Mouse (Mus musculus) CH12.LX (cell line): ENCODE measurements around the gene Cdca7. TPM values are rescaled to one million over a fixed set of nuclear protein-coding genes. Genes with fewer than 3 reads are reported as not detected.

Experiments
- DNase-seq: peaks from one replicate; pipeline ENCODE4 v3.0.0-alpha.2; 2013; ENCODE audit errors: extremely low read depth
- H3K27ac ChIP-seq: 2 replicates; pipeline ENCODE4 v1.5.1; 2012; ENCODE audit warnings: low read depth, mild to moderate bottlenecking, control low read depth, moderate library complexity; ENCODE audit not compliant: insufficient read depth
- H3K27me3 ChIP-seq: replicated peaks from 2 replicates; pipeline ENCODE3; 2012; ENCODE audit warnings: inconsistent platforms
- H3K36me3 ChIP-seq, 2 experiments: replicated peaks in 1 of 2; 2 replicates each; pipeline versions ENCODE3 to v1.6.1; 2012; ENCODE audit warnings: inconsistent platforms in 1 of 2, low read length in 1 of 2, mild to moderate bottlenecking in 1 of 2, mixed read lengths in 1 of 2, moderate library complexity in 1 of 2; ENCODE audit not compliant: control insufficient read depth in 1 of 2, insufficient read depth in 1 of 2
- H3K4me1 ChIP-seq, 2 experiments: 2 replicates each; pipeline ENCODE4 v1.6.1; 2012; ENCODE audit warnings: inconsistent platforms in 1 of 2, moderate library complexity in 1 of 2; ENCODE audit not compliant: insufficient read depth in 2 of 2, control insufficient read depth in 1 of 2
- H3K4me2 ChIP-seq: 2 replicates; pipeline ENCODE4 v1.6.1; 2012; ENCODE audit warnings: low read depth, mild to moderate bottlenecking, control low read depth; ENCODE audit not compliant: poor library complexity, insufficient read depth, severe bottlenecking
- H3K4me3 ChIP-seq, 3 experiments: fragments of 150-350 bp in 1 of 3; sonication (generic) in 1 of 3; replicated peaks in 1 of 3; 2 replicates each; pipeline versions ENCODE3 to v1.5.1; 2011 to 2012; ENCODE audit warnings: low read depth in 2 of 3, low read length in 2 of 3, mild to moderate bottlenecking in 2 of 3, moderate library complexity in 2 of 3, control low read depth in 1 of 3, improper control_type of control experiment in 1 of 3, inconsistent platforms in 1 of 3, mixed read lengths in 1 of 3; ENCODE audit not compliant: poor library complexity in 1 of 3
- H3K79me2 ChIP-seq: replicated peaks from 2 replicates; pipeline ENCODE4 v1.6.1; 2012; ENCODE audit warnings: mild to moderate bottlenecking, moderate library complexity; ENCODE audit not compliant: control insufficient read depth, poor library complexity, insufficient read depth, severe bottlenecking; ENCODE audit errors: extremely low read depth
- H3K9ac ChIP-seq: 2 replicates; pipeline ENCODE4 v1.6.1; 2012; ENCODE audit warnings: low read depth, mild to moderate bottlenecking, control low read depth, moderate library complexity; ENCODE audit not compliant: insufficient read depth
- H3K9me3 ChIP-seq: replicated peaks from 2 replicates; pipeline ENCODE3; 2012; ENCODE audit warnings: low read length, inconsistent platforms, mixed read lengths
- BHLHE40 ChIP-seq: IDR thresholded peaks from 2 replicates; pipeline ENCODE4 v1.6.1; 2011; ENCODE audit warnings: mild to moderate bottlenecking, low read depth, low read length, improper control_type of control experiment
- CTCF ChIP-seq, 2 experiments: IDR thresholded peaks in 1 of 2; conservative IDR thresholded peaks in 1 of 2; 2 replicates each; pipeline ENCODE4 v1.5.1; 2011 to 2012; ENCODE audit warnings: low read depth in 2 of 2, low read length in 2 of 2, improper control_type of control experiment in 1 of 2, inconsistent platforms in 1 of 2, mild to moderate bottlenecking in 1 of 2, moderate library complexity in 1 of 2
- EP300 ChIP-seq: IDR thresholded peaks from 2 replicates; pipeline ENCODE4 v1.6.1; 2011; ENCODE audit warnings: low read length, improper control_type of control experiment
- ETS1 ChIP-seq: conservative IDR thresholded peaks from 2 replicates; pipeline ENCODE4 v1.6.1; 2012; ENCODE audit warnings: low read depth, mild to moderate bottlenecking, inconsistent platforms, low read length, improper control_type of control experiment, moderate library complexity
- GABPA ChIP-seq: IDR thresholded peaks from 2 replicates; pipeline ENCODE4 v1.6.1; 2012; ENCODE audit warnings: low read depth, low read length, improper control_type of control experiment, inconsistent platforms; ENCODE audit not compliant: insufficient replicate concordance
- MAX ChIP-seq: IDR thresholded peaks from 2 replicates; pipeline ENCODE4 v1.6.1; 2011; ENCODE audit warnings: low read length, improper control_type of control experiment
- MEF2A ChIP-seq: IDR thresholded peaks from 2 replicates; pipeline ENCODE4 v1.6.1; 2014; ENCODE audit warnings: low read depth, mild to moderate bottlenecking, inconsistent platforms, low read length, improper control_type of control experiment, borderline replicate concordance
- MXI1 ChIP-seq: IDR thresholded peaks from 2 replicates; pipeline ENCODE4 v1.6.1; 2011; ENCODE audit warnings: mild to moderate bottlenecking, low read depth, low read length, improper control_type of control experiment
- MYC ChIP-seq: IDR thresholded peaks from 2 replicates; pipeline ENCODE4 v1.6.1; 2011; ENCODE audit warnings: low read depth, mild to moderate bottlenecking, improper control_type of control experiment, low read length
- NRF1 ChIP-seq: IDR thresholded peaks from 2 replicates; pipeline ENCODE4 v1.6.1; 2014; ENCODE audit warnings: low read depth, mild to moderate bottlenecking, inconsistent platforms, low read length, improper control_type of control experiment, moderate library complexity
- PAX5 ChIP-seq: IDR thresholded peaks from 2 replicates; pipeline ENCODE4 v1.6.1; 2012; ENCODE audit warnings: low read length, inconsistent platforms, mixed read lengths
- POLR2A ChIP-seq: IDR thresholded peaks from 2 replicates; pipeline ENCODE4 v1.6.1; 2011; ENCODE audit warnings: low read depth, mild to moderate bottlenecking, improper control_type of control experiment, low read length
- TCF12 ChIP-seq: IDR thresholded peaks from 2 replicates; pipeline ENCODE4 v1.6.1; 2014; ENCODE audit warnings: low read depth, mild to moderate bottlenecking, inconsistent platforms, low read length, improper control_type of control experiment
- USF2 ChIP-seq: conservative IDR thresholded peaks from 2 replicates; pipeline ENCODE4 v1.6.1; 2011; ENCODE audit warnings: low read depth, low read length, improper control_type of control experiment
- ZKSCAN1 ChIP-seq: IDR thresholded peaks from 2 replicates; pipeline ENCODE4 v1.6.1; 2012; ENCODE audit warnings: low read depth, inconsistent platforms, low read length, improper control_type of control experiment, borderline replicate concordance
- ZMIZ1 ChIP-seq: IDR thresholded peaks from 2 replicates; pipeline ENCODE4 v1.6.1; 2012; ENCODE audit warnings: low read depth, mild to moderate bottlenecking, inconsistent platforms, low read length, improper control_type of control experiment
- dilution Hi-C: fragments of 300-500 bp; cut with MboI; formaldehyde crosslinking; loops from 2 replicates; pipeline ENCODE4 v1.14.3; 2020; ENCODE audit warnings: low sequenced_read_pairs; ENCODE audit not compliant: extremely low pct_unique_long_range_greater_than_20kb, extremely low pct_ligation_motif_present
- in situ Hi-C: fragments of 300-500 bp; cut with MboI; formaldehyde crosslinking; loops from 3 replicates; pipeline ENCODE4 v1.14.3; 2019; ENCODE audit warnings: low sequenced_read_pairs, low pct_ligation_motif_present, low pct_unique_long_range_greater_than_20kb, mixed read lengths
- polyA plus RNA-seq: library from polyadenylated mRNA; unstranded; fragments of >175 nt; gene quantifications from 2 replicates; pipeline ENCODE4 v1.2.1, GENCODE M21; 2012; ENCODE audit warnings: low read depth; ENCODE audit not compliant: insufficient read length
- total RNA-seq, 2 experiments: library from RNA; depleted of rRNA; stranded (reverse); fragments of 300-350 nt in 1 of 2; fragments of >200 nt in 1 of 2; gene quantifications; 2 replicates each; pipeline ENCODE4 v1.2.3; 2012 to 2014

Gene Cdca7
- total and polyA plus RNA-seq, 3 experiments = 83.5 to 202 (median 114) TPM

- no peaks in the 10 kb centered on the region for H3K36me3 ChIP-seq
- dilution Hi-C loops = no loop called here
- no peak for TF ChIP-seq NRF1
- TF ChIP-seq MAX = no peak
- TF ChIP-seq PAX5 = no peak
- no peak for TF ChIP-seq EP300
- no peak for TF ChIP-seq POLR2A
- TF ChIP-seq ZKSCAN1 = no peak
- TF ChIP-seq, all 38 proteins: peak for 0
- Histone ChIP-seq H3K4me1 (no peaks in the 10 kb centered on the region), H3K9me3 (no peaks in the 10 kb centered on the region), H3K79me2 (no peaks in the 10 kb centered on the region), H3K4me2 (no peak overlapping the region), H3K27me3 (no peaks in the 10 kb centered on the region), H3K4me3 (no peak overlapping the region), H3K9ac (no peak overlapping the region), H3K27ac (no peak overlapping the region)
- no peak for DNase-seq
- in situ Hi-C loops = no loop called here
Measured at GRCm38 (mm10) chr2:72453563-72453962, 22.4 kb upstream of the Cdca7 start.

GRCm38 (mm10) chr2:72456189-72456588 lies 19.8 kb upstream of the Cdca7 start:
- no peak overlapping the region for H3K4me3 ChIP-seq
- no peak overlapping the region for H3K27ac ChIP-seq
- H3K4me2 ChIP-seq = no peak overlapping the region
- H3K79me2 ChIP-seq = no peaks in the 10 kb centered on the region
- H3K9me3 ChIP-seq = no peaks in the 10 kb centered on the region
- dilution Hi-C loops = no loop called here
- in situ Hi-C loops = no loop called here
- H3K9ac ChIP-seq = no peak overlapping the region
- no peak for DNase-seq
- no peaks in the 10 kb centered on the region for H3K36me3 ChIP-seq
- H3K4me1 ChIP-seq = no peaks in the 10 kb centered on the region
- H3K27me3 ChIP-seq = no peaks in the 10 kb centered on the region
- TF ChIP-seq BHLHE40 (no peak), CTCF (conservative IDR thresholded peaks at IDR 0.05 in 1 of 2, IDR thresholded peaks at IDR 0.05 in 1 of 2; ENCODE audit: low read depth in 2 of 2, low read length in 2 of 2) (0 out of 4 replicates have a peak, but pooled peaks of 1 of the 2 experiments have one; percentile 1)
- TF ChIP-seq, all 38 proteins: peak for 1

GRCm38 (mm10) chr2:72464376-72465014 lies 11.5 kb upstream of the Cdca7 start:
- no peak for DNase-seq
- in situ Hi-C loops (no loop called here), dilution Hi-C loops (no loop called here)
- Histone ChIP-seq H3K4me2 (no peak overlapping the region), H3K36me3 (no peaks in the 10 kb centered on the region), H3K27me3 (no peaks in the 10 kb centered on the region), H3K4me3 (no peak overlapping the region), H3K9ac (no peak overlapping the region), H3K4me1 (peaks cover 0 to 6% of the 10 kb centered on the region in 2 experiments; a peak in 1 of 4 replicates), H3K9me3 (no peaks in the 10 kb centered on the region), H3K27ac (no peak overlapping the region), H3K79me2 (no peaks in the 10 kb centered on the region)
- TF ChIP-seq MEF2A (no peak), USF2 (no peak), GABPA (no peak), ETS1 (no peak), TCF12 (no peak), MYC (no peak), ZMIZ1 (no peak), MXI1 (no peak)
